Mouse (Mus musculus): ENCODE data around the gene Dnajc5. TPM values are rescaled to one million over a fixed set of nuclear protein-coding genes. Genes with fewer than 3 reads are reported as not detected.
A peak's percentile ranks its signal among the peaks of the same experiment; 100 is the strongest.

Dnajc5 gene
- polyA plus RNA-seq, 1 experiment from 2014 or later, result 102 TPM

DNA sequence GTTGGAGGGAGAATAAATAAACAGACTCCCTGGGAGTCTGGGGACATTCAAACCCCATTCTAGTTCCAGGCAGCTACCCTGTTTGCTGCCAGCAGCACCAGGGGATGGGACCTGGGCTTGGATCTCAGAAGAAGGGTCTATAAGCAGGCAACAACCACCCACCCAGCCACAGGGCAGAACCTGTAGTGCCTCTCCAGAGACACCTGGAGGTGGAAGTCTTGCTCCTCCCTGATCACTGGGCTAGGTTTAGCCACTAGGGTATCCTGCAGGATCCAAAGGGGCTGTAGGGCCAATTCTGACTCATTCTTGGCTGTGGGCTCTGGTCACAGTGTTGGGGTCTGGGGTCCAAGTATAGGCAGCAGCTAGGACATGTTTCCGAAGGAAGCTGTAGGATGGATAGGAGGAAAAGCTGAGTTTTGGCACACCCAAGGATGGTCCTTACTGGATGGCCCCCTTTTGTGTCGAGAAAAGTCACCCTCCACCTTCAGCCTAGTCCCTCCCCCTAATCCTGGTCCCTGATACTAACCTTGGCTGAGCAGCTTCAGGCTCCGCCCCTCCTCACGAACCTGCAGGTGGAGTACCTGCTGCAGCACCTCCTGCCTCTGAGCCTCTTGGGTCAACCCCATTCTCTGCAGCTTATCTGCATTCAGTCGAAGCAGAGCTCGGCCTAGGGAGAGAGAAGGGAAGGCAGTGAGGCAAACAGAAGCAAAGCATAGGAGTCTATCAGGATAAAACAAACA is 76.1 kb downstream of the Dnajc5 start:
- peaks cover 21% of the 10 kb centered on the region for H3K4me1 ChIP-seq (ENCODE audit: control insufficient read depth, insufficient read depth, low read length)
- 59% methylated on average over 6 of the region's 6 CpGs for WGBS
- H3K4me2 ChIP-seq, result no peak overlapping the region
- no peaks in the 10 kb centered on the region for H3K27me3 ChIP-seq (ENCODE audit: control insufficient read depth, insufficient read depth, low read length)
- ATAC-seq (ENCODE audit: low FRiP score), result no peak
- no peaks in the 10 kb centered on the region for H3K36me3 ChIP-seq (ENCODE audit: control insufficient read depth, insufficient read depth, low read length)
- H3K9me3 ChIP-seq (ENCODE audit: control insufficient read depth, low read length), result no peaks in the 10 kb centered on the region
- no peak for DNase-seq (ENCODE audit: low spot score, missing footprints)
- no peak overlapping the region for H3K9ac ChIP-seq (ENCODE audit: low read length)
- no peak overlapping the region for H3K27ac ChIP-seq (ENCODE audit: low read depth, low read length)
- H3K4me3 ChIP-seq (ENCODE audit: low read depth, low read length), result no peak overlapping the region

GRCm38 (mm10) chr2:181597378-181598061 is 77.2 kb downstream of the Dnajc5 start:
- Histone ChIP-seq H3K27ac (ENCODE audit: low read depth, low read length) (no peak overlapping the region), H3K36me3 (ENCODE audit: control insufficient read depth, insufficient read depth, low read length) (no peaks in the 10 kb centered on the region), H3K27me3 (ENCODE audit: control insufficient read depth, insufficient read depth, low read length) (no peaks in the 10 kb centered on the region), H3K4me1 (ENCODE audit: control insufficient read depth, insufficient read depth, low read length) (peaks cover 20% of the 10 kb centered on the region), H3K4me3 (ENCODE audit: low read depth, low read length) (no peak overlapping the region), H3K9me3 (ENCODE audit: control insufficient read depth, low read length) (no peaks in the 10 kb centered on the region), H3K9ac (ENCODE audit: low read length) (no peak overlapping the region), H3K4me2 (peak overlapping the region; percentile 93)
- 70% methylated on average over 7 of the region's 7 CpGs for WGBS
- ATAC-seq (ENCODE audit: low FRiP score) (no peak), DNase-seq (ENCODE audit: low spot score, missing footprints) (peak; percentile 77)

GRCm38 (mm10) chr2:181598454-181599351 is 78.4 kb downstream of the Dnajc5 start, which contains the start of gene Samd10:
Gene Samd10 (minus strand): TSS chr2:181599212.
- H3K4me3 ChIP-seq (ENCODE audit: low read depth, low read length), result peak within 1 kb of the TSS; percentile 71
- H3K27me3 ChIP-seq (ENCODE audit: control insufficient read depth, insufficient read depth, low read length), result no peaks in the 10 kb centered on the region
- H3K36me3 ChIP-seq (ENCODE audit: control insufficient read depth, insufficient read depth, low read length), result no peaks in the 10 kb centered on the region
- DNase-seq (ENCODE audit: low spot score, missing footprints) (peak; percentile 96), ATAC-seq (ENCODE audit: low FRiP score) (peak; percentile 26)
- peak within 1 kb of the TSS; percentile 93 for H3K4me2 ChIP-seq
- H3K27ac ChIP-seq (ENCODE audit: low read depth, low read length), result peak within 1 kb of the TSS; percentile 71
- H3K4me1 ChIP-seq (ENCODE audit: control insufficient read depth, insufficient read depth, low read length), result peaks cover 17% of the 10 kb centered on the region
- peak within 1 kb of the TSS; percentile 96 for H3K9ac ChIP-seq (ENCODE audit: low read length)
- H3K9me3 ChIP-seq (ENCODE audit: control insufficient read depth, low read length), result no peaks in the 10 kb centered on the region
- WGBS, result 1% methylated on average over 71 of the region's 71 CpGs

DNA sequence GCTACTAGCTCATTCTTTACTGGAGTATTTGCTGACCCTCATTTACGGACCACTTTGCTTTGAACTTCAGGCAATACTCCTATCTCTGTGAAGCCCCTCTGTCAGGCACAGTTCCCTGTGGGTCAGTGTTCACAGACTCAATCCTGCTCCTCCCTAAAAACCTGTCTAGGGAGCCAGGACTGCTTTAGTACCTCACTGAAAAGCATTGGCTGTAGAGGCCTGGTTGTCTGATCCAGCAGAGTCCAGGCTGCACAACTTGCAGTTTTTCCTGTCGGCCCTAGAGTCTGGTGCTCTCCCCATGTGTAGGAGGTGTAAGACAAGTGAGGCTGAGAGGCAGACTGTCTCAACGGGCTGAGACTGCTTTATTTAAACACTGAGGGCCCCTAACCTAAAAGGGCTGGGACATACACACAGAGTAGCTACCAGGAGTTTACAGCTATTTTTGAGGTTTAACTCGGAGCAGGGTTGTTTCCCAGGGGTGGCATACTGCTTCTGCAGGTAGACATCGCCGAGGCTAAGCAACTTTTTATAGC is 80.0 kb downstream of the Dnajc5 start:
- H3K9ac ChIP-seq (ENCODE audit: low read length), result peak overlapping the region; percentile 87
- H3K27me3 ChIP-seq (ENCODE audit: control insufficient read depth, insufficient read depth, low read length), result no peaks in the 10 kb centered on the region
- 72% methylated on average over 6 of the region's 6 CpGs for WGBS
- no peaks in the 10 kb centered on the region for H3K36me3 ChIP-seq (ENCODE audit: control insufficient read depth, insufficient read depth, low read length)
- H3K4me1 ChIP-seq (ENCODE audit: control insufficient read depth, insufficient read depth, low read length), result peaks cover 17% of the 10 kb centered on the region
- peak overlapping the region; percentile 71 for H3K4me2 ChIP-seq
- no peaks in the 10 kb centered on the region for H3K9me3 ChIP-seq (ENCODE audit: control insufficient read depth, low read length)
- H3K4me3 ChIP-seq (ENCODE audit: low read depth, low read length), result peak overlapping the region; percentile 84
- H3K27ac ChIP-seq (ENCODE audit: low read depth, low read length), result no peak overlapping the region
- DNase-seq (ENCODE audit: low spot score, missing footprints) (no peak), ATAC-seq (ENCODE audit: low FRiP score) (no peak)

DNA sequence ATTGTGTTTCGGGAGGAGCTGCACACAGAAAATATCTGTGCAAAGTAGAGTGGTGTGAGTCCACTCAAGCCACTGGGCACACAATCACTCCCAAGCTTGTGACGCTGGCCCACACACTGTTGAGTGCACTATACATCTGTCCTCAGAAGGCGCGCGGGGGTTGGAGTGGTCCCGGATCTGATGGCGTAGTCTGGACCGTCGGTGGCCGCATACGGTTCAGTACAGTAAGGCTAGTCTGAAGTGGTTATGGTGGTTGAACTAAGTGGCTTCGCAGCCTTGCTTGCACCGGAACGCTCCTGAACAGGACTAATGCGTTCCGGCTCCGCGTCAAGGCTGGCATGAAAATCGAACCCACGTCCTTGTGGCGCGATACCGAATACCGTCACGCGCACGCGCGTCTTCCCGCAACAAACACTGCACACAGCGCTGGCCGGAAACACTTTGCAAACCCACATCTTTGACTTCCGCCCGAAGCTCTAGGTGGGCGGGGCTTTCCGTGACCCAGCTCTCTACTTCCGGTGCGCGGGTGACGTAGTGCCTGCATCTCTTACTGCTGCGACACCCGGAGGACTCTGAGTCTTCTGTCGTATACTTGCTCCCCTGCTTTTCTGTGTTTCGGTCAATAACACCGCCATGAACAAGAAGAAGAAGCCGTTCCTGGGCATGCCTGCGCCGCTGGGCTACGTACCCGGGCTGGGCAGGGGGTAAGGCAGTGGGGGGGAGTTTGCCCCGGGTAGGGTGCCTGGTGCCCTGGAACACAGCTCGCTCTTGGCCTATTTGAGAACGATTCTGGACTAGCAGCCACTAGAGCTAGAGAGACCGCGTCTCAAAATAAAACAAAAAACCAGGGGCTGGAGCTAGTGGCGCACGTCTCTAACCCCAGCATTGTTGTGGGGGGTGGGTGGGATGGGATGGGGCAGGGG is 80.8 kb downstream of the Dnajc5 start:
- Histone ChIP-seq H3K4me3 (ENCODE audit: low read depth, low read length) (peak overlapping the region; percentile 84), H3K36me3 (ENCODE audit: control insufficient read depth, insufficient read depth, low read length) (no peaks in the 10 kb centered on the region), H3K9ac (ENCODE audit: low read length) (peak overlapping the region; percentile 87), H3K27ac (ENCODE audit: low read depth, low read length) (no peak overlapping the region), H3K4me1 (ENCODE audit: control insufficient read depth, insufficient read depth, low read length) (peaks cover 17% of the 10 kb centered on the region), H3K4me2 (peak overlapping the region; percentile 71), H3K27me3 (ENCODE audit: control insufficient read depth, insufficient read depth, low read length) (no peaks in the 10 kb centered on the region), H3K9me3 (ENCODE audit: control insufficient read depth, low read length) (no peaks in the 10 kb centered on the region)
- DNase-seq (ENCODE audit: low spot score, missing footprints) (peak; percentile 100), ATAC-seq (ENCODE audit: low FRiP score) (peak; percentile 95)
- WGBS, result 2% methylated on average over 57 of the region's 57 CpGs

GRCm38 (mm10) chr2:181601751-181602145 is 81.5 kb downstream of the Dnajc5 start:
- Histone ChIP-seq H3K4me3 (ENCODE audit: low read depth, low read length) (peak overlapping the region; percentile 84), H3K9ac (ENCODE audit: low read length) (peak overlapping the region; percentile 87), H3K4me1 (ENCODE audit: control insufficient read depth, insufficient read depth, low read length) (peaks cover 17% of the 10 kb centered on the region), H3K27me3 (ENCODE audit: control insufficient read depth, insufficient read depth, low read length) (no peaks in the 10 kb centered on the region), H3K36me3 (ENCODE audit: control insufficient read depth, insufficient read depth, low read length) (no peaks in the 10 kb centered on the region), H3K27ac (ENCODE audit: low read depth, low read length) (no peak overlapping the region), H3K4me2 (peak overlapping the region; percentile 71), H3K9me3 (ENCODE audit: control insufficient read depth, low read length) (no peaks in the 10 kb centered on the region)
- DNase-seq (ENCODE audit: low spot score, missing footprints), result no peak
- no peak for ATAC-seq (ENCODE audit: low FRiP score)
- 28% methylated on average over 10 of the region's 10 CpGs for WGBS

DNA sequence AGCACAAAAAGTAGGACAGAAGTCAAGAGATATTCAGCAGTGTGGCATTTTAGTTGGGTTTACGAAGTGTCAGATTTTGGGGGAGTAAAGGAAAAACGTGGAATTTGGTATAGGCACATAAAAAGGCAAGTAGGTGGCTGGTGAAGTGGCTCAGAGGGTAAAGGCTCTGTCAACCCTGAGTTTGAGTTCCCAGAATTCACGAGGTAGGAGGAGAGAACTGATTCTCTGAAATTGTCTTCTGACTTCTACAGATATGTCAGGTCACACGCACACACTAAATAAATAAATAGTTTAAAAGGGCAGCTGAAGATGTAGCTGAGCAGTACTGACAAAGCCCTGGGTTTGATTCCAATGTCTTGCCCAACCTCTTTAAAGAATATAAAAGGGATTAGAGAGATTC is 82.1 kb downstream of the Dnajc5 start:
- Histone ChIP-seq H3K4me2 (no peak overlapping the region), H3K36me3 (ENCODE audit: control insufficient read depth, insufficient read depth, low read length) (no peaks in the 10 kb centered on the region), H3K4me3 (ENCODE audit: low read depth, low read length) (no peak overlapping the region), H3K27me3 (ENCODE audit: control insufficient read depth, insufficient read depth, low read length) (no peaks in the 10 kb centered on the region), H3K27ac (ENCODE audit: low read depth, low read length) (no peak overlapping the region), H3K9ac (ENCODE audit: low read length) (no peak overlapping the region), H3K9me3 (ENCODE audit: control insufficient read depth, low read length) (no peaks in the 10 kb centered on the region), H3K4me1 (ENCODE audit: control insufficient read depth, insufficient read depth, low read length) (peaks cover 17% of the 10 kb centered on the region)
- 69% methylated on average over 4 of the region's 4 CpGs for WGBS
- no peak for DNase-seq (ENCODE audit: low spot score, missing footprints)
- ATAC-seq (ENCODE audit: low FRiP score), result no peak

All from midbrain, embryonic 11.5 days (tissue).